Mouse (Mus musculus) bone marrow, adult 2 months (tissue): ENCODE data around the gene Pitpnm1. TPM values are rescaled to one million over a fixed set of nuclear protein-coding genes. Genes with fewer than 3 reads are reported as not detected.
"Not testable (repeated sequence)": the region's sequence is repeated elsewhere in the genome, so short reads cannot be mapped to it uniquely, and the experiment has no call there.

ENCODE experiments used
- H3K27ac ChIP-seq: fragments of 200-500 bp; 2 replicates; pipeline ENCODE4 v1.5.1; 2012; ENCODE audit warnings: low read depth, mild to moderate bottlenecking, control low read depth, inconsistent platforms, low read length; ENCODE audit not compliant: control insufficient read depth, poor library complexity, insufficient read depth
- H3K4me1 ChIP-seq: fragments of 200-500 bp; 2 replicates; pipeline ENCODE4 v1.6.1; 2011; ENCODE audit warnings: low read length; ENCODE audit not compliant: control insufficient read depth, insufficient read depth
- H3K4me3 ChIP-seq: fragments of 200-500 bp; replicated peaks from 2 replicates; pipeline ENCODE3; 2011; ENCODE audit warnings: mild to moderate bottlenecking, low read depth, low read length, control low read depth; ENCODE audit not compliant: control insufficient read depth
- CTCF ChIP-seq: fragments of 200-500 bp; IDR thresholded peaks from 2 replicates; pipeline ENCODE4 v1.5.1; 2011; ENCODE audit warnings: low read length, control low read depth; ENCODE audit not compliant: control insufficient read depth, insufficient read depth
- POLR2A ChIP-seq: fragments of 200-500 bp; IDR thresholded peaks from 2 replicates; pipeline ENCODE4 v1.6.1; 2011; ENCODE audit warnings: low read depth, mild to moderate bottlenecking, control low read depth, low read length, borderline replicate concordance; ENCODE audit not compliant: control insufficient read depth
- WGBS: fragments of 180-500 bp; shearing (Covaris S2); methylation state at CpG from one replicate; pipeline ENCODE4 v1.1.7; 2018; 5-methylcytosine and 5-hydroxymethylcytosine counted together
- polyA plus RNA-seq: library from polyadenylated mRNA; stranded (reverse); fragments of >200 nt; gene quantifications from 2 replicates; pipeline ENCODE4 v1.2.4, GENCODE M21; 2011; ENCODE audit warnings: low replicate concordance; ENCODE audit not compliant: missing spikeins, insufficient read depth, insufficient read length

Pitpnm1 gene
- polyA plus RNA-seq, 1 experiment, result 159 TPM

GRCm38 (mm10) chr19:4066280-4066679, 33.5 kb upstream of the Pitpnm1 start:
- Histone ChIP-seq H3K4me1 (peaks cover 2% of the 10 kb centered on the region; the same call in 1 of the 2 replicates), H3K4me3 (no peak overlapping the region), H3K27ac (peak overlapping the region; percentile 81)
- WGBS, result 48% methylated on average over 6 of the region's 6 CpGs
- TF ChIP-seq POLR2A, result no peak
- TF ChIP-seq CTCF, result no peak

GRCm38 (mm10) chr19:4066877-4067276, 32.9 kb upstream of the Pitpnm1 start:
- Histone ChIP-seq H3K4me3 (no peak overlapping the region), H3K4me1 (peaks cover 2% of the 10 kb centered on the region; the same call in 1 of the 2 replicates), H3K27ac (no peak overlapping the region)
- no peak for TF ChIP-seq POLR2A
- no peak for TF ChIP-seq CTCF

GRCm38 (mm10) chr19:4068242-4068641, 31.6 kb upstream of the Pitpnm1 start:
- H3K27ac ChIP-seq, H3K4me1 ChIP-seq, H3K4me3 ChIP-seq: not testable (repeated sequence)
- WGBS, result 92% methylated on average over 2 of the region's 2 CpGs

GRCm38 (mm10) chr19:4068717-4069410, 30.9 kb upstream of the Pitpnm1 start:
- WGBS, result 73% methylated on average over 15 of the region's 15 CpGs
- Histone ChIP-seq H3K27ac (no peak overlapping the region), H3K4me3 (no peak overlapping the region), H3K4me1 (peaks cover 2% of the 10 kb centered on the region; the same call in 1 of the 2 replicates)
- TF ChIP-seq POLR2A, result no peak
- TF ChIP-seq CTCF, result no peak

- WGBS, result 73% methylated on average over 15 of the region's 15 CpGs
- TF ChIP-seq CTCF (no peak), POLR2A (no peak)
- H3K27ac ChIP-seq, result peak overlapping the region; percentile 32; the same call in 1 of the 2 replicates
- peaks cover 2% of the 10 kb centered on the region; the same call in 1 of the 2 replicates for H3K4me1 ChIP-seq
- H3K4me3 ChIP-seq, result no peak overlapping the region
Measured at GRCm38 (mm10) chr19:4070311-4070710, 29.5 kb upstream of the Pitpnm1 start.

- H3K27ac ChIP-seq, result peak overlapping the region; percentile 66; the same call in 1 of the 2 replicates
- peaks cover 2% of the 10 kb centered on the region; the same call in 1 of the 2 replicates for H3K4me1 ChIP-seq
- no peak for TF ChIP-seq POLR2A
- no peak for TF ChIP-seq CTCF
- WGBS, result 11% methylated on average over 8 of the region's 8 CpGs
- H3K4me3 ChIP-seq, result no peak overlapping the region
Measured at GRCm38 (mm10) chr19:4070756-4071155, 29.0 kb upstream of the Pitpnm1 start.

GRCm38 (mm10) chr19:4071406-4071805, 28.4 kb upstream of the Pitpnm1 start:
- peaks cover 2% of the 10 kb centered on the region; the same call in 1 of the 2 replicates for H3K4me1 ChIP-seq
- H3K4me3 ChIP-seq, result no peak overlapping the region
- WGBS, result 89% methylated on average over 6 of the region's 6 CpGs
- no peak for TF ChIP-seq POLR2A
- no peak for TF ChIP-seq CTCF
- H3K27ac ChIP-seq, result peak overlapping the region; percentile 66

- TF ChIP-seq CTCF (no peak), POLR2A (no peak)
- H3K4me3 ChIP-seq, result no peak overlapping the region
- no peaks in the 10 kb centered on the region; the same call in 1 of the 2 replicates for H3K4me1 ChIP-seq
- no peak overlapping the region for H3K27ac ChIP-seq
- 86% methylated on average over 6 of the region's 6 CpGs for WGBS
Measured at GRCm38 (mm10) chr19:4072706-4073424, 26.9 kb upstream of the Pitpnm1 start.
